Mouse (Mus musculus): ENCODE data around the gene Cdyl. TPM values are rescaled to one million over a fixed set of nuclear protein-coding genes. Genes with fewer than 3 reads are reported as not detected.

The Cdyl gene
- polyA plus RNA-seq (2016; fragmentation: Nextera tagmentation; extraction: Ambion mirVana) = 14.6 and 15.7 TPM in 2 replicates

GRCm38 (mm10) chr13:35659406-35659985, at the start of gene Cdyl:
Gene Cdyl, plus strand, starts transcription at chr13:35659833.
- Histone ChIP-seq H3K9me3 (no peaks in the 10 kb centered on the region), H3K27me3 (ENCODE audit: insufficient read depth, poor library complexity, severe bottlenecking) (no peaks in the 10 kb centered on the region), H3K36me3 (no peaks in the 10 kb centered on the region), H3K4me1 (no peaks in the 10 kb centered on the region), H3K4me3 (no peak within 1 kb of the TSS), H3K27ac (no peak within 1 kb of the TSS)
- no peak for DNase-seq (ENCODE audit: low spot score)
- 69% methylated on average over 4 of the region's 4 CpGs for WGBS

- Histone ChIP-seq H3K27ac (no peak overlapping the region), H3K4me1 (peaks cover 3% of the 10 kb centered on the region; the same call in 1 of the 2 replicates), H3K36me3 (no peaks in the 10 kb centered on the region), H3K27me3 (ENCODE audit: insufficient read depth, poor library complexity, severe bottlenecking) (no peaks in the 10 kb centered on the region), H3K4me3 (no peak overlapping the region), H3K9me3 (no peaks in the 10 kb centered on the region)
- no peak for DNase-seq (ENCODE audit: low spot score)
Observed at GRCm38 (mm10) chr13:35610718-35611117, 48.9 kb upstream of the Cdyl start.

- H3K9me3 ChIP-seq = no peaks in the 10 kb centered on the region
- no peak overlapping the region for H3K27ac ChIP-seq
- peaks cover 3% of the 10 kb centered on the region; the same call in 1 of the 2 replicates for H3K4me1 ChIP-seq
- H3K36me3 ChIP-seq = no peaks in the 10 kb centered on the region
- no peak overlapping the region for H3K4me3 ChIP-seq
- DNase-seq (ENCODE audit: low spot score) = peak; percentile 53
- no peaks in the 10 kb centered on the region for H3K27me3 ChIP-seq (ENCODE audit: insufficient read depth, poor library complexity, severe bottlenecking)
- WGBS = 67% methylated on average over 1 of the region's 1 CpGs
Observed at GRCm38 (mm10) chr13:35612506-35612905, 47.1 kb upstream of the Cdyl start.

- no peaks in the 10 kb centered on the region for H3K36me3 ChIP-seq
- no peak overlapping the region for H3K27ac ChIP-seq
- H3K4me1 ChIP-seq = peaks cover 3% of the 10 kb centered on the region; the same call in 1 of the 2 replicates
- H3K9me3 ChIP-seq = no peaks in the 10 kb centered on the region
- 54% methylated on average over 4 of the region's 4 CpGs for WGBS
- no peaks in the 10 kb centered on the region for H3K27me3 ChIP-seq (ENCODE audit: insufficient read depth, poor library complexity, severe bottlenecking)
- DNase-seq (ENCODE audit: low spot score) = peak; percentile 78
- H3K4me3 ChIP-seq = no peak overlapping the region
Observed at GRCm38 (mm10) chr13:35614832-35615479, 44.7 kb upstream of the Cdyl start.

- H3K4me1 ChIP-seq = peaks cover 3% of the 10 kb centered on the region; the same call in 1 of the 2 replicates
- no peaks in the 10 kb centered on the region for H3K9me3 ChIP-seq
- WGBS = 53% methylated on average over 4 of the region's 4 CpGs
- no peaks in the 10 kb centered on the region for H3K36me3 ChIP-seq
- no peak overlapping the region for H3K27ac ChIP-seq
- H3K4me3 ChIP-seq = no peak overlapping the region
- peak; percentile 48 for DNase-seq (ENCODE audit: low spot score)
- H3K27me3 ChIP-seq (ENCODE audit: insufficient read depth, poor library complexity, severe bottlenecking) = no peaks in the 10 kb centered on the region
Observed at GRCm38 (mm10) chr13:35616524-35617099, 43.0 kb upstream of the Cdyl start.

GRCm38 (mm10) chr13:35619356-35619755, 40.3 kb upstream of the Cdyl start:
- H3K4me1 ChIP-seq = peaks cover 3% of the 10 kb centered on the region; the same call in 1 of the 2 replicates
- H3K27ac ChIP-seq = no peak overlapping the region
- H3K9me3 ChIP-seq = no peaks in the 10 kb centered on the region
- WGBS = 69% methylated on average over 2 of the region's 2 CpGs
- H3K27me3 ChIP-seq (ENCODE audit: insufficient read depth, poor library complexity, severe bottlenecking) = no peaks in the 10 kb centered on the region
- no peak overlapping the region for H3K4me3 ChIP-seq
- H3K36me3 ChIP-seq = no peaks in the 10 kb centered on the region
- DNase-seq (ENCODE audit: low spot score) = no peak

- Histone ChIP-seq H3K4me3 (no peak overlapping the region), H3K27me3 (ENCODE audit: insufficient read depth, poor library complexity, severe bottlenecking) (no peaks in the 10 kb centered on the region), H3K4me1 (no peaks in the 10 kb centered on the region), H3K9me3 (no peaks in the 10 kb centered on the region), H3K27ac (no peak overlapping the region), H3K36me3 (no peaks in the 10 kb centered on the region)
- no peak for DNase-seq (ENCODE audit: low spot score)
- 62% methylated on average over 1 of the region's 1 CpGs for WGBS
Observed at GRCm38 (mm10) chr13:35620756-35621155, 38.9 kb upstream of the Cdyl start.

- Histone ChIP-seq H3K4me1 (no peaks in the 10 kb centered on the region), H3K36me3 (no peaks in the 10 kb centered on the region), H3K9me3 (no peaks in the 10 kb centered on the region), H3K27me3 (ENCODE audit: insufficient read depth, poor library complexity, severe bottlenecking) (no peaks in the 10 kb centered on the region), H3K27ac (no peak overlapping the region), H3K4me3 (no peak overlapping the region)
- DNase-seq (ENCODE audit: low spot score) = peak; percentile 62
- WGBS = 84% methylated on average over 3 of the region's 3 CpGs
Observed at GRCm38 (mm10) chr13:35624831-35625230, 34.8 kb upstream of the Cdyl start.

GRCm38 (mm10) chr13:35625556-35625955, 34.1 kb upstream of the Cdyl start:
- no peak overlapping the region for H3K4me3 ChIP-seq
- H3K27me3 ChIP-seq (ENCODE audit: insufficient read depth, poor library complexity, severe bottlenecking) = no peaks in the 10 kb centered on the region
- no peaks in the 10 kb centered on the region for H3K36me3 ChIP-seq
- H3K9me3 ChIP-seq = no peaks in the 10 kb centered on the region
- 71% methylated on average over 3 of the region's 3 CpGs for WGBS
- no peaks in the 10 kb centered on the region for H3K4me1 ChIP-seq
- DNase-seq (ENCODE audit: low spot score) = no peak
- no peak overlapping the region for H3K27ac ChIP-seq

- Histone ChIP-seq H3K27ac (no peak overlapping the region), H3K27me3 (ENCODE audit: insufficient read depth, poor library complexity, severe bottlenecking) (no peaks in the 10 kb centered on the region)
- 83% methylated on average over 1 of the region's 1 CpGs for WGBS
Observed at GRCm38 (mm10) chr13:35627319-35627718, 32.3 kb upstream of the Cdyl start.

GRCm38 (mm10) chr13:35647132-35647823, 12.4 kb upstream of the Cdyl start:
- no peak for DNase-seq (ENCODE audit: low spot score)
- H3K27ac ChIP-seq = no peak overlapping the region

More at GRCm38 (mm10) chr13:35627319-35627718, 32.3 kb upstream of the Cdyl start:
- Histone ChIP-seq H3K36me3 (no peaks in the 10 kb centered on the region), H3K9me3 (no peaks in the 10 kb centered on the region), H3K4me1 (no peaks in the 10 kb centered on the region), H3K4me3 (no peak overlapping the region)
- DNase-seq (ENCODE audit: low spot score) = no peak

GRCm38 (mm10) chr13:35650284-35650872, 9.3 kb upstream of the Cdyl start:
- H3K4me1 ChIP-seq = no peaks in the 10 kb centered on the region
- H3K36me3 ChIP-seq = no peaks in the 10 kb centered on the region
- H3K27ac ChIP-seq = no peak overlapping the region
- H3K27me3 ChIP-seq (ENCODE audit: insufficient read depth, poor library complexity, severe bottlenecking) = no peaks in the 10 kb centered on the region
- no peak overlapping the region for H3K4me3 ChIP-seq
- H3K9me3 ChIP-seq = no peaks in the 10 kb centered on the region
- no peak for DNase-seq (ENCODE audit: low spot score)
- WGBS = 84% methylated on average over 11 of the region's 11 CpGs

More at GRCm38 (mm10) chr13:35647132-35647823, 12.4 kb upstream of the Cdyl start:
- no peaks in the 10 kb centered on the region for H3K9me3 ChIP-seq
- H3K27me3 ChIP-seq (ENCODE audit: insufficient read depth, poor library complexity, severe bottlenecking) = no peaks in the 10 kb centered on the region
- 63% methylated on average over 1 of the region's 1 CpGs for WGBS
- H3K4me3 ChIP-seq = no peak overlapping the region
- no peaks in the 10 kb centered on the region for H3K4me1 ChIP-seq
- H3K36me3 ChIP-seq = no peaks in the 10 kb centered on the region
